Mouse (Mus musculus): ENCODE results near the gene Rpa1.
"Not testable (repeated sequence)": the region's sequence is repeated elsewhere in the genome, so short reads cannot be mapped to it uniquely, and the experiment has no call there.

The Rpa1 gene

GRCm38 (mm10) chr11:75348199-75348889, at the start of gene Rpa1, which contains the start of gene Smyd4:
Gene Rpa1, minus strand, starts transcription at chr11:75348324.
Gene Smyd4, plus strand, starts transcription at chr11:75348433.
- peak; percentile 91 for DNase-seq (ENCODE audit: low read depth, low spot score)

- no peak for DNase-seq (ENCODE audit: low read depth, low spot score)
These were observed 49.3 kb upstream of the Rpa1 start for GRCm38 (mm10) chr11:75397452-75397851.

- no peak for DNase-seq (ENCODE audit: low read depth, low spot score)
These were observed 47.5 kb upstream of the Rpa1 start for GRCm38 (mm10) chr11:75395611-75396010.

GRCm38 (mm10) chr11:75383529-75383928, 35.4 kb upstream of the Rpa1 start:
- DNase-seq (ENCODE audit: low read depth, low spot score) = not testable (repeated sequence)

- DNase-seq (ENCODE audit: low read depth, low spot score) = not testable (repeated sequence)
These were observed 30.7 kb upstream of the Rpa1 start for GRCm38 (mm10) chr11:75378786-75379185.

- no peak for DNase-seq (ENCODE audit: low read depth, low spot score)
These were observed 29.0 kb upstream of the Rpa1 start for GRCm38 (mm10) chr11:75377125-75377524.

- DNase-seq (ENCODE audit: low read depth, low spot score) = no peak
These were observed 7.4 kb upstream of the Rpa1 start for GRCm38 (mm10) chr11:75355475-75355874.

GRCm38 (mm10) chr11:75351225-75351624, 3.1 kb upstream of the Rpa1 start:
- no peak for DNase-seq (ENCODE audit: low read depth, low spot score)

- no peak for DNase-seq (ENCODE audit: low read depth, low spot score)
These were observed 752 bp upstream of the Rpa1 start for GRCm38 (mm10) chr11:75348890-75349261.

GRCm38 (mm10) chr11:75347596-75347995, 528 bp downstream of the Rpa1 start:
- DNase-seq (ENCODE audit: low read depth, low spot score) = no peak

- DNase-seq (ENCODE audit: low read depth, low spot score) = no peak
These were observed 937 bp downstream of the Rpa1 start for GRCm38 (mm10) chr11:75347188-75347585.

- no peak for DNase-seq (ENCODE audit: low read depth, low spot score)
These were observed 1.5 kb downstream of the Rpa1 start for GRCm38 (mm10) chr11:75346556-75347187.

GRCm38 (mm10) chr11:75344716-75345115, 3.4 kb downstream of the Rpa1 start:
- no peak for DNase-seq (ENCODE audit: low read depth, low spot score)

GRCm38 (mm10) chr11:75344163-75344562, 4.0 kb downstream of the Rpa1 start:
- DNase-seq (ENCODE audit: low read depth, low spot score) = no peak

- no peak for DNase-seq (ENCODE audit: low read depth, low spot score)
These were observed 5.0 kb downstream of the Rpa1 start for GRCm38 (mm10) chr11:75343096-75343495.

GRCm38 (mm10) chr11:75340698-75341345, 7.3 kb downstream of the Rpa1 start:
- DNase-seq (ENCODE audit: low read depth, low spot score) = no peak

GRCm38 (mm10) chr11:75340076-75340475, 8.0 kb downstream of the Rpa1 start:
- DNase-seq (ENCODE audit: low read depth, low spot score) = no peak

GRCm38 (mm10) chr11:75337246-75337645, 10.9 kb downstream of the Rpa1 start:
- DNase-seq (ENCODE audit: low read depth, low spot score) = no peak

GRCm38 (mm10) chr11:75336676-75337075, 11.4 kb downstream of the Rpa1 start:
- DNase-seq (ENCODE audit: low read depth, low spot score) = no peak

- no peak for DNase-seq (ENCODE audit: low read depth, low spot score)
These were observed 22.2 kb downstream of the Rpa1 start for GRCm38 (mm10) chr11:75325969-75326311.

GRCm38 (mm10) chr11:75325116-75325968, 22.8 kb downstream of the Rpa1 start:
- DNase-seq (ENCODE audit: low read depth, low spot score) = no peak

- no peak for DNase-seq (ENCODE audit: low read depth, low spot score)
These were observed 23.7 kb downstream of the Rpa1 start for GRCm38 (mm10) chr11:75324433-75324832.

Data from embryo, embryonic 11.5 days (tissue).